Mouse (Mus musculus): Measurements from ENCODE around the gene Nhlrc3.

DNA sequence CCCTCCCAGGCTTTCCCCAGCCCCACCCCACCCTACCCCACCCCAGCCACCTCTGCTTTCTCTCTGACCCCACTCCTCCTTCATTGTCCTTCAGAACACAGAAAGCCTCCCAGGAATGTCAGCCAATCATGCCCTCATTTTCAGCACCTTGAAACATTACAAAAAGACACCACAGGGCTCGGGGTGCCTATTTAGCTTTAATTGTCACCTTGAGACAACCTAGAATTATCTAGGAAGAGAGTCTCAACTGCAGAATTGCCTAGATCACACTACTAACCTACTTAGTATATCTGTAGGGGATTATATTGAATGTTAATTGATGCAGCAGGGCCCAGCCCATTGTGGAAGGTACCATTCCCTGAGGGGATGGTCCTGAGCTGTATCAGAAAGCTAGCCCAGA lies 40.4 kb downstream of the Nhlrc3 start:
- TF ChIP-seq CTCF (IDR thresholded peaks at IDR 0.05; ENCODE audit: low read depth) (no peak), EP300 (optimal IDR thresholded peaks at IDR 0.05) (no peak)

Measured in stomach, postnatal 0 days (tissue).